Mouse (Mus musculus): ENCODE results near the gene Hivep3. TPM values are rescaled to one million over a fixed set of nuclear protein-coding genes. Genes with fewer than 3 reads are reported as not detected.

The Hivep3 gene
- polyA plus RNA-seq, 1 experiment: 0.54 TPM

- no peaks in the 10 kb centered on the region for H3K27me3 ChIP-seq (ENCODE audit: control insufficient read depth, insufficient read depth, insufficient read length)
- no peaks in the 10 kb centered on the region for H3K79me2 ChIP-seq (ENCODE audit: control insufficient read depth, insufficient read depth)
- H3K4me3 ChIP-seq: no peak overlapping the region
- H3K4me2 ChIP-seq (ENCODE audit: low read depth): no peak overlapping the region
- H3ac ChIP-seq (ENCODE audit: control insufficient read depth, insufficient read length): no peak overlapping the region
- TF ChIP-seq USF1 (IDR thresholded peaks at IDR 0.05; ENCODE audit: low read depth) (no peak), CEBPB (IDR thresholded peaks at IDR 0.05; ENCODE audit: insufficient read depth, poor library complexity, severe bottlenecking) (no peak), MYOD1 (IDR thresholded peaks at IDR 0.05; ENCODE audit: control insufficient read depth in 1 of 3, insufficient read length in 2 of 3, low read depth in 2 of 3) (no peak), SRF (IDR thresholded peaks at IDR 0.05; ENCODE audit: control insufficient read depth, insufficient read length, low read depth) (no peak), TCF3 (IDR thresholded peaks at IDR 0.05; ENCODE audit: insufficient read length, low read depth) (no peak), TCF12 (IDR thresholded peaks at IDR 0.05; ENCODE audit: insufficient read depth, poor library complexity, severe bottlenecking) (no peak), REST (IDR thresholded peaks at IDR 0.05; ENCODE audit: insufficient read depth, insufficient read length) (no peak), POLR2A (IDR thresholded peaks at IDR 0.05; ENCODE audit: insufficient read length, low read depth) (no peak), E2F4 (IDR thresholded peaks at IDR 0.05; ENCODE audit: insufficient read depth) (no peak), POLR2AphosphoS2 (IDR thresholded peaks at IDR 0.05; ENCODE audit: insufficient read length, low read depth) (no peak), MYOG (IDR thresholded peaks at IDR 0.05; ENCODE audit: control insufficient read depth in 1 of 3, insufficient read depth in 1 of 3, insufficient read length in 2 of 3, low read depth in 2 of 3) (no peak), MAX (IDR thresholded peaks at IDR 0.05; ENCODE audit: low read depth) (no peak)
- no peaks in the 10 kb centered on the region for H3K36me3 ChIP-seq (ENCODE audit: control insufficient read depth, insufficient read depth)
Measured at GRCm38 (mm10) chr4:119837505-119838065, 104.0 kb downstream of the Hivep3 start.

GRCm38 (mm10) chr4:119838308-119838707 lies 104.7 kb downstream of the Hivep3 start:
- Histone ChIP-seq H3K27me3 (ENCODE audit: control insufficient read depth, insufficient read depth, insufficient read length) (no peaks in the 10 kb centered on the region), H3ac (ENCODE audit: control insufficient read depth, insufficient read length) (no peak overlapping the region), H3K4me3 (no peak overlapping the region), H3K4me2 (ENCODE audit: low read depth) (no peak overlapping the region), H3K79me2 (ENCODE audit: control insufficient read depth, insufficient read depth) (no peaks in the 10 kb centered on the region), H3K36me3 (ENCODE audit: control insufficient read depth, insufficient read depth) (no peaks in the 10 kb centered on the region)
- no peak for TF ChIP-seq TCF12 (IDR thresholded peaks at IDR 0.05; ENCODE audit: insufficient read depth, poor library complexity, severe bottlenecking)

GRCm38 (mm10) chr4:119843294-119843693 lies 109.7 kb downstream of the Hivep3 start:
- H3K4me2 ChIP-seq (ENCODE audit: low read depth): no peak overlapping the region
- no peaks in the 10 kb centered on the region for H3K79me2 ChIP-seq (ENCODE audit: control insufficient read depth, insufficient read depth)
- no peaks in the 10 kb centered on the region for H3K36me3 ChIP-seq (ENCODE audit: control insufficient read depth, insufficient read depth)
- H3K4me3 ChIP-seq: no peak overlapping the region
- no peak overlapping the region for H3ac ChIP-seq (ENCODE audit: control insufficient read depth, insufficient read length)
- peaks cover 5% of the 10 kb centered on the region for H3K27me3 ChIP-seq (ENCODE audit: control insufficient read depth, insufficient read depth, insufficient read length)
- TF ChIP-seq MAX (IDR thresholded peaks at IDR 0.05; ENCODE audit: low read depth) (no peak), CEBPB (IDR thresholded peaks at IDR 0.05; ENCODE audit: insufficient read depth, poor library complexity, severe bottlenecking) (no peak), SRF (IDR thresholded peaks at IDR 0.05; ENCODE audit: control insufficient read depth, insufficient read length, low read depth) (no peak), MYOG (IDR thresholded peaks at IDR 0.05; ENCODE audit: control insufficient read depth in 1 of 3, insufficient read depth in 1 of 3, insufficient read length in 2 of 3, low read depth in 2 of 3) (no peak), POLR2AphosphoS2 (IDR thresholded peaks at IDR 0.05; ENCODE audit: insufficient read length, low read depth) (no peak), USF1 (IDR thresholded peaks at IDR 0.05; ENCODE audit: low read depth) (no peak), E2F4 (IDR thresholded peaks at IDR 0.05; ENCODE audit: insufficient read depth) (no peak), TCF3 (IDR thresholded peaks at IDR 0.05; ENCODE audit: insufficient read length, low read depth) (no peak), MYOD1 (IDR thresholded peaks at IDR 0.05; ENCODE audit: control insufficient read depth in 1 of 3, insufficient read length in 2 of 3, low read depth in 2 of 3) (no peak), REST (IDR thresholded peaks at IDR 0.05; ENCODE audit: insufficient read depth, insufficient read length) (no peak), TCF12 (IDR thresholded peaks at IDR 0.05; ENCODE audit: insufficient read depth, poor library complexity, severe bottlenecking) (no peak), POLR2A (IDR thresholded peaks at IDR 0.05; ENCODE audit: insufficient read length, low read depth) (no peak)

DNA sequence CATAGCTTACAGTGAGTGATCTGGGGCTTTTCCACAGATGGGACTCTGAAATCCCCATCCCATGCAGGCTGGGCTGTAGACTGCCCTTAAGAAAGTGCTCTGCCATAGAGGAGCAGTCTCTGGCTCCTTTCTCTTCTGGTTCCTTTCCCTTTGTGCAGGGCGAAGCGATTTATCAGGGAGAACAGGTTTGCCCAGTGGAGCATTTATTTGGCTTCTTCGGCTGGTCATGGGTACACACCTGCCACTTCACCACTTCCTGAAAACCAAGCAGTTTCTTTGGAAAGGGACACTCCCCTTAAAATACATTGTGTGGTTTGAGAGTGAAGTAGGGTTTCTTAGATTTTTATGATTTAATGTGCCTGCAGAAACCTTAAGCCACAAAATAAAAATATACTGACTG lies 110.7 kb downstream of the Hivep3 start:
- H3K27me3 ChIP-seq (ENCODE audit: control insufficient read depth, insufficient read depth, insufficient read length): peaks cover 5% of the 10 kb centered on the region
- H3ac ChIP-seq (ENCODE audit: control insufficient read depth, insufficient read length): no peak overlapping the region
- no peaks in the 10 kb centered on the region for H3K79me2 ChIP-seq (ENCODE audit: control insufficient read depth, insufficient read depth)
- no peak for TF ChIP-seq TCF12 (IDR thresholded peaks at IDR 0.05; ENCODE audit: insufficient read depth, poor library complexity, severe bottlenecking)
- no peak for TF ChIP-seq POLR2A (IDR thresholded peaks at IDR 0.05; ENCODE audit: insufficient read length, low read depth)
- TF ChIP-seq CEBPB (IDR thresholded peaks at IDR 0.05; ENCODE audit: insufficient read depth, poor library complexity, severe bottlenecking): no peak
- TF ChIP-seq USF1 (IDR thresholded peaks at IDR 0.05; ENCODE audit: low read depth): no peak
- TF ChIP-seq MYOD1 (IDR thresholded peaks at IDR 0.05; ENCODE audit: control insufficient read depth in 1 of 3, insufficient read length in 2 of 3, low read depth in 2 of 3): no peak
- no peak for TF ChIP-seq E2F4 (IDR thresholded peaks at IDR 0.05; ENCODE audit: insufficient read depth)
- no peak for TF ChIP-seq MYOG (IDR thresholded peaks at IDR 0.05; ENCODE audit: control insufficient read depth in 1 of 3, insufficient read depth in 1 of 3, insufficient read length in 2 of 3, low read depth in 2 of 3)
- no peak for TF ChIP-seq SRF (IDR thresholded peaks at IDR 0.05; ENCODE audit: control insufficient read depth, insufficient read length, low read depth)
- no peak for TF ChIP-seq MAX (IDR thresholded peaks at IDR 0.05; ENCODE audit: low read depth)
- no peak overlapping the region for H3K4me2 ChIP-seq (ENCODE audit: low read depth)
- no peaks in the 10 kb centered on the region for H3K36me3 ChIP-seq (ENCODE audit: control insufficient read depth, insufficient read depth)
- H3K4me3 ChIP-seq: no peak overlapping the region

DNA sequence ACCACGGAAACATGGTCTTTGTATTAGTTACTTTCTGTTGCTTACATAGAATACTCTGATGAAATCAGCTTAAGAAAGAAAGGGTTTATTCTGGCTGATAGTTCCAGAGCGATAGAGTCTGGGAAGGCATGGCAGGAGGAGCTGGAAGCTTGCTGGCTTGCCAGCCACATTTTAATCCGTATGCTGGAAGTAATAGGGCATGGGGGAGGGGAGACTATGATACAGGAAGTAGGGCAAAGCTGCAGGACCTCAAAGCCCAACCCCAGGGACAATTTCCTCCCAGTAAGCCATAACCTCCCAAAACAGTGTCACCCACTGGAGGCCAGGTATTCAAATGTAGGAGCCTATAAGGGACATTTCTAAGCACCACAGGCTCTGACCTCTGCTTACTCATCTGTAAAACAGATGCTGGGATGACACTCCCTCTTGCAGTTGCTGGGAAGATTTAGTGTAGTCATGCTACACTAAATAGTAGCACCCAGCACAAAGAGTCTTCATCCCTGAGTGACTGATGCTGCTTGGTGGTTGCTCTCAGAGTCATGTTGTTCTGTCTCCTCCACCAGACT lies 112.1 kb downstream of the Hivep3 start:
- H3K4me3 ChIP-seq: no peak overlapping the region
- no peak for TF ChIP-seq TCF12 (IDR thresholded peaks at IDR 0.05; ENCODE audit: insufficient read depth, poor library complexity, severe bottlenecking)
- TF ChIP-seq CEBPB (IDR thresholded peaks at IDR 0.05; ENCODE audit: insufficient read depth, poor library complexity, severe bottlenecking): no peak
- no peak for TF ChIP-seq MYOG (IDR thresholded peaks at IDR 0.05; ENCODE audit: control insufficient read depth in 1 of 3, insufficient read depth in 1 of 3, insufficient read length in 2 of 3, low read depth in 2 of 3)
- TF ChIP-seq USF1 (IDR thresholded peaks at IDR 0.05; ENCODE audit: low read depth): no peak
- TF ChIP-seq E2F4 (IDR thresholded peaks at IDR 0.05; ENCODE audit: insufficient read depth): no peak
- TF ChIP-seq REST (IDR thresholded peaks at IDR 0.05; ENCODE audit: insufficient read depth, insufficient read length): no peak
- TF ChIP-seq SRF (IDR thresholded peaks at IDR 0.05; ENCODE audit: control insufficient read depth, insufficient read length, low read depth): no peak
- no peak for TF ChIP-seq MAX (IDR thresholded peaks at IDR 0.05; ENCODE audit: low read depth)
- no peak for TF ChIP-seq MYOD1 (IDR thresholded peaks at IDR 0.05; ENCODE audit: control insufficient read depth in 1 of 3, insufficient read length in 2 of 3, low read depth in 2 of 3)
- no peak for TF ChIP-seq POLR2A (IDR thresholded peaks at IDR 0.05; ENCODE audit: insufficient read length, low read depth)
- no peak for TF ChIP-seq TCF3 (IDR thresholded peaks at IDR 0.05; ENCODE audit: insufficient read length, low read depth)
- TF ChIP-seq POLR2AphosphoS2 (IDR thresholded peaks at IDR 0.05; ENCODE audit: insufficient read length, low read depth): no peak
- H3ac ChIP-seq (ENCODE audit: control insufficient read depth, insufficient read length): no peak overlapping the region
- H3K27me3 ChIP-seq (ENCODE audit: control insufficient read depth, insufficient read depth, insufficient read length): peaks cover 5% of the 10 kb centered on the region
- no peak overlapping the region for H3K4me2 ChIP-seq (ENCODE audit: low read depth)
- H3K36me3 ChIP-seq (ENCODE audit: control insufficient read depth, insufficient read depth): no peaks in the 10 kb centered on the region
- no peaks in the 10 kb centered on the region for H3K79me2 ChIP-seq (ENCODE audit: control insufficient read depth, insufficient read depth)

All from myocyte (in vitro differentiated cells).